Mouse (Mus musculus) cerebellum, adult 2 months (tissue): ENCODE measurements around the gene Spata5. TPM values are rescaled to one million over a fixed set of nuclear protein-coding genes. Genes with fewer than 3 reads are reported as not detected.
"Not testable (repeated sequence)": the region's sequence is repeated elsewhere in the genome, so short reads cannot be mapped to it uniquely, and the experiment has no call there.

ENCODE experiments used
- DNase-seq, 2 experiments: peaks; one replicate each; pipeline ENCODE4 v3.0.0; 2021
- H3K27ac ChIP-seq: fragments of 200-500 bp; 2 replicates; pipeline ENCODE4 v1.5.1; 2012; ENCODE audit warnings: low read length, control low read depth, inconsistent platforms; ENCODE audit not compliant: insufficient read depth
- H3K27me3 ChIP-seq: fragments of 200-500 bp; 2 replicates; pipeline ENCODE4 v1.6.1; 2012; ENCODE audit warnings: inconsistent platforms, mild to moderate bottlenecking, low read length, moderate library complexity; ENCODE audit not compliant: control insufficient read depth, insufficient read depth
- H3K4me1 ChIP-seq: fragments of 200-500 bp; 2 replicates; pipeline ENCODE4 v1.6.1; 2011; ENCODE audit warnings: low read length; ENCODE audit not compliant: control insufficient read depth, insufficient read depth
- H3K4me3 ChIP-seq: fragments of 200-500 bp; replicated peaks from 2 replicates; pipeline ENCODE3; 2011; ENCODE audit warnings: mild to moderate bottlenecking, low read depth, low read length, control low read depth; ENCODE audit not compliant: insufficient read depth
- CTCF ChIP-seq: fragments of 200-500 bp; IDR thresholded peaks from 2 replicates; pipeline ENCODE4 v1.5.1; 2011; ENCODE audit warnings: low read depth, mild to moderate bottlenecking, control low read depth, low read length, moderate library complexity, borderline replicate concordance; ENCODE audit not compliant: insufficient read depth
- POLR2A ChIP-seq: fragments of 200-500 bp; IDR thresholded peaks from 2 replicates; pipeline ENCODE4 v1.6.1; 2011; ENCODE audit warnings: low read length, control low read depth, borderline replicate concordance; ENCODE audit not compliant: insufficient read depth
- WGBS: fragments of 180-500 bp; shearing (Covaris S2); methylation state at CpG from one replicate; pipeline ENCODE4 v1.1.7; 2018; 5-methylcytosine and 5-hydroxymethylcytosine counted together
- polyA plus RNA-seq: library from polyadenylated mRNA; depleted of rRNA; stranded (reverse); fragments of >200 nt; gene quantifications from 2 replicates; pipeline ENCODE4 v1.2.3, GENCODE M21; 2012

Gene Spata5
- polyA plus RNA-seq, 1 experiment: 8.0 TPM

DNA sequence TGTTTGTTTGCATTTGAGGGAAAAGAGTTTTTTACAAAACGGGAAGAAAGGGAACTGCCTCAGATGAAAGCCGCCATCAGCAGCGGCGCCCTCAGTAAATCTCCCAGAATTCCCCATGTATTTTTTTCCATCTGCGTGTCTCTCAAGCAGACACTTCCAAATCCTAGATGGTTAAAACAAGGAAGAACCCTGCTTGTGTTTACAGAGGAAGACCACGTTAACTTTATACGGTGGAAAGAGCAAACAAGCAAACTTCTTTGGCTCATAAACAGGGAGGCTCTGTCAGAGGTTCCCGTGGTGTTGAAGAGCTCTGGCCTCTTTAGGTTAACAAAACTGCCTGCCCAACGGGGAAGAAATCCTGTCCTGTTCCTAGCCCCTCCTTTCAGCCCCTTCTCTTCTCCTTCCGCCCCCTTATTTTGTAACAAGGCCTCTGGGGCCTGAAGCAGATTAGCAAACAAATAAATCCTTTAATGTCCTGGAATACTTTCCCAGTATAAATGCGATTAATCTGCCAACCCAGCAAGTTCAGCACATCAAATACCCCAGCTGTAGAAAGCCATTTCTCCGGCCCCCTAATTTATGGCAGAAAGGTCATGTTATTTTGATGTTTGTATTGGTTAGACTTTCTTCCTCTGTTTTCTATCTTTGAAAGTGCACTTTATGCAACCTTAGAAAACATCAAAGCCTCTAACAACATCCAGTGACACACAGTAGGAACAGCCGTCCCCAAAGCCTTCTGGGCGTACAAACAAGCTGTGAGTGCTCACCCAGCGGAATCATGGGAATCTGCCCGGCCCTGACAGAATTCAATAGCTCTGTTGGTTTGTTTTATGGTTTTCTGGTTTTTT is 167.3 kb downstream of the Spata5 start:
- no peak for TF ChIP-seq CTCF
- TF ChIP-seq POLR2A: no peak
- no peak for DNase-seq
- 41% methylated on average over 16 of the region's 16 CpGs for WGBS
- no peak overlapping the region for H3K4me3 ChIP-seq
- no peaks in the 10 kb centered on the region for H3K4me1 ChIP-seq
- no peak overlapping the region for H3K27ac ChIP-seq
- no peaks in the 10 kb centered on the region for H3K27me3 ChIP-seq

GRCm38 (mm10) chr3:37595721-37596120 is 176.0 kb downstream of the Spata5 start:
- DNase-seq: no peak
- Histone ChIP-seq H3K27ac (no peak overlapping the region), H3K4me3 (no peak overlapping the region), H3K4me1 (no peaks in the 10 kb centered on the region; the same call in 1 of the 2 replicates), H3K27me3 (no peaks in the 10 kb centered on the region)
- TF ChIP-seq POLR2A: no peak
- TF ChIP-seq CTCF: no peak
- 49% methylated on average over 10 of the region's 10 CpGs for WGBS

- 65% methylated on average over 6 of the region's 6 CpGs for WGBS
- H3K27ac ChIP-seq: no peak overlapping the region
- no peaks in the 10 kb centered on the region; the same call in 1 of the 2 replicates for H3K4me1 ChIP-seq
- no peak overlapping the region for H3K4me3 ChIP-seq
- no peaks in the 10 kb centered on the region for H3K27me3 ChIP-seq
- DNase-seq: no peak
- TF ChIP-seq POLR2A (no peak), CTCF (no peak)
Measured at GRCm38 (mm10) chr3:37596519-37596918, 176.8 kb downstream of the Spata5 start.

DNA sequence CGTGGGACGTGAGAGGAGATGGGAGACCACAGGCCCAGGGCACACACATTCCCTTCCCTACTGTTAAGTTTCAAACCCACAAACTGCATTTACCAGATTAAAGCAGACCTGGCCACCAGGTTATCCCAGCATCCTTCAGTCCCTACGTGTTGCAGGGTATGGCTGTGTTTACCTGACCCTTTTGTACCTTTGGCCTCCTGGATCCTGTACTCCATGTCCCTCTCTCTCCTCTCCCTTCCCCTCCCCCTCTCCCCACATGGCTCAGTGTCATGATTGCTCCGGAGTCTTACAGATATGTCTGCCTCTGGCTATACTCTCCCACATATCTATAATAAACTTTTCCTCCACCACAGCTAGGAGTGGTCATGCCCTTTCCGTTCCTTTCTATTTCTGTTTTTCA is 177.5 kb downstream of the Spata5 start:
- TF ChIP-seq POLR2A (no peak), CTCF (no peak)

GRCm38 (mm10) chr3:37599641-37600040 is 179.9 kb downstream of the Spata5 start:
- not testable (repeated sequence) for H3K27me3 ChIP-seq, H3K27ac ChIP-seq, H3K4me3 ChIP-seq, DNase-seq, H3K4me1 ChIP-seq
- WGBS: 94% methylated on average over 14 of the region's 14 CpGs

More for the DNA sequence above, 177.5 kb downstream of the Spata5 start:
- Histone ChIP-seq H3K4me3 (no peak overlapping the region), H3K27me3 (no peaks in the 10 kb centered on the region), H3K27ac (no peak overlapping the region), H3K4me1 (no peaks in the 10 kb centered on the region; the same call in 1 of the 2 replicates)
- WGBS: 86% methylated on average over 5 of the region's 5 CpGs
- no peak for DNase-seq

- H3K4me3 ChIP-seq: no peak overlapping the region
- no peaks in the 10 kb centered on the region for H3K27me3 ChIP-seq
- no peak overlapping the region for H3K27ac ChIP-seq
- DNase-seq: no peak
- TF ChIP-seq POLR2A (no peak), CTCF (no peak)
- WGBS: 97% methylated on average over 9 of the region's 9 CpGs
- peaks cover 11% of the 10 kb centered on the region for H3K4me1 ChIP-seq
Measured at GRCm38 (mm10) chr3:37602356-37602755, 182.7 kb downstream of the Spata5 start.

- Histone ChIP-seq H3K4me1 (peaks cover 11% of the 10 kb centered on the region), H3K27me3 (no peaks in the 10 kb centered on the region), H3K27ac (no peak overlapping the region), H3K4me3 (no peak overlapping the region)
- no peak for TF ChIP-seq POLR2A
- DNase-seq: no peak
- 91% methylated on average over 7 of the region's 7 CpGs for WGBS
Measured at GRCm38 (mm10) chr3:37602890-37603289, 183.2 kb downstream of the Spata5 start.

DNA sequence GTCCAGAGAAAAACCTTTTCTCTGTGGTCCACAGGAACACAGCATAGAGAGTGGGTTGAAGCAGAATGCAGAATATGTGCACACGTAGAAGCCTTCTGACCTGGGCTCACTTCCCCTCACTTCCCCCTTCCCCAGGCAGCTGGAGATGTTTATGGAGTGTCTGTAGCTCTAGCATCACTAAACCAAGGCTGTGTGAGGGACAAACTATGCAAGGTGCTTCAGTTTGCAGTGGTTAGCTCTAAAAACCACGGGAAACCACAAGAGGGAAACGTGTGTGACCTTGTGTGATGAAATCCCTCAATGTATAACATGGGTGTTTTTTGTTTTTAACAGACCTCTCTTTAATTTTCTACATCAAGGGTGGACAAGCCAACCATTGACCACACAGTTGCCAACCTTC is 183.8 kb downstream of the Spata5 start:
- Histone ChIP-seq H3K27me3 (no peaks in the 10 kb centered on the region), H3K4me1 (peaks cover 11% of the 10 kb centered on the region), H3K4me3 (no peak overlapping the region), H3K27ac (no peak overlapping the region)
- no peak for DNase-seq
- no peak for TF ChIP-seq POLR2A
- no peak for TF ChIP-seq CTCF
- WGBS: 96% methylated on average over 3 of the region's 3 CpGs
